Mouse (Mus musculus) liver, embryonic 14.5 days (tissue): ENCODE measurements around the gene Grid2.

Source experiments
- CTCF ChIP-seq: IDR thresholded peaks from 2 replicates; pipeline ENCODE4 v1.5.1; 2016; ENCODE audit warnings: antibody characterized with exemption, low read depth, control low read depth
- EP300 ChIP-seq: IDR thresholded peaks from 2 replicates; pipeline ENCODE4 v1.6.1; 2016; ENCODE audit warnings: antibody characterized with exemption, low read depth

- no peak for TF ChIP-seq CTCF
- no peak for TF ChIP-seq EP300
Measured at GRCm38 (mm10) chr6:63762535-63762934, 506.9 kb downstream of the Grid2 start.
